Mouse (Mus musculus): ENCODE results near the gene Lrrc56. TPM values are rescaled to one million over a fixed set of nuclear protein-coding genes. Genes with fewer than 3 reads are reported as not detected.
A peak's percentile ranks its signal among the peaks of the same experiment; 100 is the strongest.
"Not testable (repeated sequence)": the region's sequence is repeated elsewhere in the genome, so short reads cannot be mapped to it uniquely, and the experiment has no call there.

Gene Lrrc56
- polyA plus RNA-seq, 1 experiment: 22.6 TPM

DNA sequence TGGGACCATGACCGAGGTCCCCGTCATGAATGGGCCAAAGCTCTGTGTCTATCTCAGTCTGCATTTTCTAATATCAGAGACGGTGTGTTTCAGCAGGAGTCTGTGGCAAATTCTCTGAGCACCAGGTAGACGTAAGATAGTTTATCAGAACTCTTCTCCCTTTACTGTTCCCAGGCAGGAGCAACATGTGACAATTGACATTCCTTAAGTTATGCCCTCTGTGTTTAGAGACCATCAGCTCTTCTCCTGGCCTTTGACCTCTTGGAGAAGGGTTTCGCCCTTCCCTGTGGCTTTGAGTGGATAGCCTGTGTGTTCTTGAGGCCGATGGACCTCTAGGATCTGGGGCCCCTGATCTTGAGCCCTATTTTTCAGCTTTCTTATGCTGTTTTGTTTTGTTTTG, 35.7 kb downstream of the Lrrc56 start:
- Histone ChIP-seq H3K36me3 (ENCODE audit: control insufficient read depth) (peaks cover 55% of the 10 kb centered on the region), H3K4me3 (replicated peaks) (peak overlapping the region; percentile 87), H3K9me3 (ENCODE audit: control insufficient read depth, low read length) (peaks cover 3% of the 10 kb centered on the region; the same call in 1 of the 2 replicates), H3K4me1 (ENCODE audit: control insufficient read depth) (peaks cover 44% of the 10 kb centered on the region), H3K27me3 (ENCODE audit: control insufficient read depth) (no peaks in the 10 kb centered on the region)
- TF ChIP-seq TAL1 (IDR thresholded peaks at IDR 0.05; ENCODE audit: low read length) (no peak), GATA1 (IDR thresholded peaks at IDR 0.05; ENCODE audit: low read length) (no peak)

DNA sequence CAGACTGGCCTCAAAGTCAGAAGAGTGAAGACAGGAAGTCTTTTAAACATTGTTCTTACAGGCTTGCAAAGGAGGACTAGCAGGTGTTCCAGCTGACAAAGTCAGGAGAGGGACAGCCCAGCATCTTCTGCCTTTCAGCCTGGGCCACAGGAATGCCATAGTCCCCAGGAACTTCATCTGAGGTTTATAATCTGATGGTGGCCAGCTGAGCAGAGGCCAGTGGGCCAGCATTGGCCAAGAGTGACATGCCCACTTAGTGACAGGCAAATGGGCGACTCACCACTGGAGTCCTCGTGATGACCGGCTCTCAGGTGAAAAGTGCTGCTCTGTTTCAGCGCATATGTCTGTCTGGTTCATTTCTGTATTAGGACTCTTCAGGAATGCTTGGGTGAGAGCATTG, 36.6 kb downstream of the Lrrc56 start:
- Histone ChIP-seq H3K4me3 (replicated peaks) (peak overlapping the region; percentile 87), H3K9me3 (ENCODE audit: control insufficient read depth, low read length) (peaks cover 3% of the 10 kb centered on the region; the same call in 1 of the 2 replicates), H3K36me3 (ENCODE audit: control insufficient read depth) (peaks cover 64% of the 10 kb centered on the region), H3K27me3 (ENCODE audit: control insufficient read depth) (no peaks in the 10 kb centered on the region), H3K4me1 (ENCODE audit: control insufficient read depth) (peaks cover 44% of the 10 kb centered on the region)
- TF ChIP-seq GATA1 (IDR thresholded peaks at IDR 0.05; ENCODE audit: low read length) (no peak), TAL1 (IDR thresholded peaks at IDR 0.05; ENCODE audit: low read length) (no peak)

- H3K9me3 ChIP-seq (ENCODE audit: control insufficient read depth, low read length): peaks cover 3% of the 10 kb centered on the region; the same call in 1 of the 2 replicates
- no peak overlapping the region for H3K4me3 ChIP-seq (replicated peaks)
- H3K27me3 ChIP-seq (ENCODE audit: control insufficient read depth): no peaks in the 10 kb centered on the region
- peaks cover 69% of the 10 kb centered on the region for H3K36me3 ChIP-seq (ENCODE audit: control insufficient read depth)
- no peak for TF ChIP-seq TAL1 (IDR thresholded peaks at IDR 0.05; ENCODE audit: low read length)
- H3K4me1 ChIP-seq (ENCODE audit: control insufficient read depth): peaks cover 44% of the 10 kb centered on the region
Observed at GRCm38 (mm10) chr7:141231111-141231510, 37.2 kb downstream of the Lrrc56 start.

GRCm38 (mm10) chr7:141231551-141231950, 37.6 kb downstream of the Lrrc56 start:
- Histone ChIP-seq H3K4me3 (replicated peaks) (no peak overlapping the region), H3K36me3 (ENCODE audit: control insufficient read depth) (peaks cover 72% of the 10 kb centered on the region), H3K27me3 (ENCODE audit: control insufficient read depth) (no peaks in the 10 kb centered on the region), H3K9me3 (ENCODE audit: control insufficient read depth, low read length) (peaks cover 3% of the 10 kb centered on the region; the same call in 1 of the 2 replicates), H3K4me1 (ENCODE audit: control insufficient read depth) (peaks cover 44% of the 10 kb centered on the region)
- TF ChIP-seq GATA1 (IDR thresholded peaks at IDR 0.05; ENCODE audit: low read length) (no peak), TAL1 (IDR thresholded peaks at IDR 0.05; ENCODE audit: low read length) (no peak)

DNA sequence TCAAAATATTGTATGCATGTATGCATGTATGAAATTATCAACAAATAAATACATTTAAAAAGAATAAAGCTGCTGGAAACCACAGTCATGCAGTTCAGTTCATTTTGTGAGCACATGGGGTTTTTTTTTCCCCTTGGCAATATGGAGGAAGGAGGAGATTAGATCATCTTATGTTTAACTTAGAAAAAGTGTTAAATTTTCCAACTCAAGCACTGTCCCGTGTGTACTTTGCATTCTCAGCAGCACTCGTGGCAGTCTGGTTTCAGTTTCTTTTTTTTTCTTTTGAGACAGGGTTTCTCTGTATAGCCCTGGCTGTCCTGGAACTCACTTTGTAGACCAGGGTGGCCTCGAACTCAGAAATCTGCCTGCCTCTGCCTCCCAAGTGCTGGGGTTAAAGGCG, 56.5 kb downstream of the Lrrc56 start:
- not testable (repeated sequence) for H3K4me1 ChIP-seq (ENCODE audit: control insufficient read depth)
- peaks cover 98% of the 10 kb centered on the region for H3K36me3 ChIP-seq (ENCODE audit: control insufficient read depth)

DNA sequence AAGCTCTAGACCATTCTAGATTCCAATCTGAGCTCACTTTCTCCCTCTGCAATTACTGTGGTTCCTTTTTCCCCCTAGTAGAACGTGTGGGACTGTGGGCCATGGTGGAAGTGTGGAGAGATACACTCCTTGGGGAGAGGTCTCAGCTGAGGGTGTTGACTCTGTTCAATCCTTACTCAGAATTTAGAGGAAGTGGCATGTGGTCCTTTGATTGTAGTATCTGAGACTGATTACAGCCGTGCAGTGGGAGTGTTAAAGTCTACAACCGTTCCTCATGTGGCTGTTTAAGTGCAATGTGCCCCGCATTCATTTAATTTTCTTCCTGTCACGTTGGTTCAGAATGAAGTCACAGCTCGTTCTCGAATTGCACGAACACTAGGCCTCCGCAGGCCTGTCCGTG, 62.2 kb downstream of the Lrrc56 start:
- Histone ChIP-seq H3K27me3 (ENCODE audit: control insufficient read depth) (no peaks in the 10 kb centered on the region), H3K36me3 (ENCODE audit: control insufficient read depth) (peaks cover 96% of the 10 kb centered on the region)
- TF ChIP-seq GATA1 (IDR thresholded peaks at IDR 0.05; ENCODE audit: low read length) (no peak), TAL1 (IDR thresholded peaks at IDR 0.05; ENCODE audit: low read length) (no peak)

More for the DNA sequence above, 56.5 kb downstream of the Lrrc56 start:
- not testable (repeated sequence) for H3K9me3 ChIP-seq (ENCODE audit: control insufficient read depth, low read length); H3K4me3 ChIP-seq (replicated peaks); H3K27me3 ChIP-seq (ENCODE audit: control insufficient read depth)

More for the DNA sequence above, 62.2 kb downstream of the Lrrc56 start:
- H3K4me3 ChIP-seq (replicated peaks): no peak overlapping the region
- H3K9me3 ChIP-seq (ENCODE audit: control insufficient read depth, low read length): no peaks in the 10 kb centered on the region
- no peaks in the 10 kb centered on the region; the same call in 1 of the 2 replicates for H3K4me1 ChIP-seq (ENCODE audit: control insufficient read depth)

Other genes starting within 250 kb of the Lrrc56 start
- gene Ifitm5, start 243.9 kb upstream of the Lrrc56 start, polyA plus RNA-seq (2012): not detected in 2 replicates
- not detected in 2 replicates for gene Gm45717, start 238.2 kb upstream of the Lrrc56 start, polyA plus RNA-seq (2012)
- 3.3 and 3.7 TPM in 2 replicates for gene Ifitm2, start 238.2 kb upstream of the Lrrc56 start, polyA plus RNA-seq (2012)
- gene Ifitm1, start 226.9 kb upstream of the Lrrc56 start, polyA plus RNA-seq (2012): 0.05 and 0.47 TPM in 2 replicates
- 0.26 and 0.29 TPM in 2 replicates for gene Ifitm3, start 183.4 kb upstream of the Lrrc56 start, polyA plus RNA-seq (2012)
- gene Ifitm6, start 176.2 kb upstream of the Lrrc56 start, polyA plus RNA-seq (2012): not detected in 2 replicates
- not detected in 2 replicates for gene Gm17387, start 165.0 kb upstream of the Lrrc56 start, polyA plus RNA-seq (2012)
- 0.03 and 0.15 TPM in 2 replicates for gene B4galnt4, start 133.1 kb upstream of the Lrrc56 start, polyA plus RNA-seq (2012)
- gene Pkp3, start 115.9 kb upstream of the Lrrc56 start, polyA plus RNA-seq (2012): 0.03 and 0.05 TPM in 2 replicates
- 0.16 and 0.19 TPM in 2 replicates for gene Sigirr, start 93.6 kb upstream of the Lrrc56 start, polyA plus RNA-seq (2012)
- gene Ano9, start 76.4 kb upstream of the Lrrc56 start, polyA plus RNA-seq (2012): not detected in 2 replicates
- gene Ptdss2, start 71.8 kb upstream of the Lrrc56 start, polyA plus RNA-seq (2012): 148 and 156 TPM in 2 replicates
- 0.48 and 1.5 TPM in 2 replicates for gene Rnh1, start 21.3 kb upstream of the Lrrc56 start, polyA plus RNA-seq (2012)
- 34.0 and 43.9 TPM in 2 replicates for gene Hras, start 152 bp upstream of the Lrrc56 start, polyA plus RNA-seq (2012)
- gene Lmntd2, start 19.9 kb downstream of the Lrrc56 start, polyA plus RNA-seq (2012): 0.28 and 0.51 TPM in 2 replicates
- 7.3 and 10.7 TPM in 2 replicates for gene Rassf7, start 21.7 kb downstream of the Lrrc56 start, polyA plus RNA-seq (2012)
- gene Phrf1, start 34.6 kb downstream of the Lrrc56 start, polyA plus RNA-seq (2012): 19.7 and 20.3 TPM in 2 replicates
- gene Irf7, start 72.3 kb downstream of the Lrrc56 start, polyA plus RNA-seq (2012): 2.2 and 2.9 TPM in 2 replicates
- gene Cdhr5, start 82.6 kb downstream of the Lrrc56 start, polyA plus RNA-seq (2012): not detected in 2 replicates
- not detected in 2 replicates for gene Sct, start 85.0 kb downstream of the Lrrc56 start, polyA plus RNA-seq (2012)
- gene Drd4, start 97.8 kb downstream of the Lrrc56 start, polyA plus RNA-seq (2012): not detected in 2 replicates
- 7.6 and 8.1 TPM in 2 replicates for gene Deaf1, start 133.5 kb downstream of the Lrrc56 start, polyA plus RNA-seq (2012)
- 4.6 TPM in 2 replicates for gene Tmem80, start 133.6 kb downstream of the Lrrc56 start, polyA plus RNA-seq (2012)
- gene Eps8l2, start 144.7 kb downstream of the Lrrc56 start, polyA plus RNA-seq (2012): 0.05 and 0.09 TPM in 2 replicates
- gene Taldo1, start 198.0 kb downstream of the Lrrc56 start, polyA plus RNA-seq (2012): 53.1 and 91.9 TPM in 2 replicates
- 0.16 and 0.42 TPM in 2 replicates for gene Gatd1, start 220.0 kb downstream of the Lrrc56 start, polyA plus RNA-seq (2012)
- not detected in 2 replicates for gene Cend1, start 235.3 kb downstream of the Lrrc56 start, polyA plus RNA-seq (2012)
- 0.70 and 0.97 TPM in 2 replicates for gene Slc25a22, start 243.7 kb downstream of the Lrrc56 start, polyA plus RNA-seq (2012)
- gene Pidd1, start 249.9 kb downstream of the Lrrc56 start, polyA plus RNA-seq (2012): 5.6 and 9.3 TPM in 2 replicates